Mouse (Mus musculus) liver, postnatal 0 days (tissue): ENCODE data around the gene Ccl6.

ENCODE experiments used
- CTCF ChIP-seq: sonication (generic); IDR thresholded peaks from 2 replicates; pipeline ENCODE4 v1.5.1; 2016; ENCODE audit warnings: antibody characterized with exemption, low read depth
- EP300 ChIP-seq: IDR thresholded peaks from 2 replicates; pipeline ENCODE4 v1.6.1; 2016; ENCODE audit warnings: antibody characterized with exemption, low read depth, mild to moderate bottlenecking

GRCm38 (mm10) chr11:83598991-83599390, 6.1 kb upstream of the Ccl6 start:
- TF ChIP-seq EP300 (no peak), CTCF (no peak)
